Mouse (Mus musculus): ENCODE results near the gene Calhm5. TPM values are rescaled to one million over a fixed set of nuclear protein-coding genes. Genes with fewer than 3 reads are reported as not detected.
A peak's percentile ranks its signal among the peaks of the same experiment; 100 is the strongest.

The Calhm5 gene
- polyA plus RNA-seq (2015; fragmentation: Nextera tagmentation; extraction: Ambion mirVana): 0.02 and 0.05 TPM in 2 replicates

DNA sequence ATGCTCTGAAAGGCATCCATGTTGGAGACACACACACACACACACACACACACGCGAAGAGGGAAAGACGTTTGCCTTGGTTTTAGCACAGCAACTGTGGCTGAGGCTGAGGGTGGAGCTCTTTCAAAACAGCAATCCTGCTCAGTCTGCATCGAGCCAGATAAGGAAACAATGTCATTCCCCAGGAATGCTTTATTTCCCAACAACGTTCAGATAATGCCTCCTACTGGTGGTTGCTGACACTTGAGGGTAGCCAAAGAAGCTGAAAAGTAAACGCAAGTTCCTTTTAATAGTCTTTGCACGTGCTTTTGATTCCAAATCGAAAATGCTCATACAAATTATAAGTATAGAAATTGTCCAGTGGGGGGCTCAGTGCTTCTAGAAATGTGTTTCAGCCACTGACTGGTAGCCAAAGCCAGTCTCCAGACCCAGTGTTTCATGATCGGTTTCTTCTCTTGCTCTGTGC, at the start of gene Calhm5:
Calhm5 (minus strand) TSS at position 102 of the 466 bp plus-strand sequence.
- no peaks in the 10 kb centered on the region for H3K9me3 ChIP-seq (replicated peaks; ENCODE audit: control insufficient read depth, low read length)
- H3K9ac ChIP-seq (ENCODE audit: low read depth, low read length): no peak within 1 kb of the TSS
- peak within 1 kb of the TSS; percentile 22 for H3K4me2 ChIP-seq (ENCODE audit: low read depth, low read length)
- peak within 1 kb of the TSS; percentile 12; the same call in 1 of the 2 replicates for H3K4me3 ChIP-seq (ENCODE audit: low read depth, low read length)
- ATAC-seq (ENCODE audit: low read depth): no peak
- no peak within 1 kb of the TSS for H3K27ac ChIP-seq (ENCODE audit: low read length)
- no peaks in the 10 kb centered on the region for H3K27me3 ChIP-seq (ENCODE audit: control insufficient read depth, insufficient read depth, low read depth, low read length)
- 11% methylated on average over 9 of the region's 9 CpGs for WGBS (ENCODE audit: insufficient replicate concordance)
- no peaks in the 10 kb centered on the region for H3K36me3 ChIP-seq (ENCODE audit: control insufficient read depth, insufficient read depth)
- no peaks in the 10 kb centered on the region for H3K4me1 ChIP-seq (ENCODE audit: control insufficient read depth, low read depth, low read length)

DNA sequence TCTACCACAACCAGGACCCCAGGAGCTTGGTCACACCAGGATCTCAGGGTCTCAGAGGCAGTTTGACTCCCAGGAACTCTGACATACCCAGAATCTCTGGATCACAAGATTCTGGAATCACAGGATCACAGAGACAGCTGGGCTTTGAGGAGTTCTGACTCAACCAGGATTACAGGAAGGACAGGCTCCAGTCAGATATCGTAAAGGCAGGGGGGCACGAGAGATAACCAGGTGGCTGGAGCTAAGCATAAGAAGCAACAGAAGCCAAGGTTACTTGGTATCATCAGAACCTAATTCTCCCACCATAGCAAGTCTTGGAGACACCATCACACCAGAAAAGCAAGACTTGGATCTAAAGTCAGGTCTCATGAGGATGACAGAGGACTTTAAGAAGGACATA, 45.4 kb upstream of the Calhm5 start:
- no peak overlapping the region for H3K4me2 ChIP-seq (ENCODE audit: low read depth, low read length)
- no peaks in the 10 kb centered on the region for H3K27me3 ChIP-seq (ENCODE audit: control insufficient read depth, insufficient read depth, low read depth, low read length)
- no peak overlapping the region for H3K27ac ChIP-seq (ENCODE audit: low read length)
- no peak overlapping the region for H3K9ac ChIP-seq (ENCODE audit: low read depth, low read length)
- no peaks in the 10 kb centered on the region for H3K4me1 ChIP-seq (ENCODE audit: control insufficient read depth, low read depth, low read length)
- H3K4me3 ChIP-seq (ENCODE audit: low read depth, low read length): no peak overlapping the region
- no peak for ATAC-seq (ENCODE audit: low read depth)
- WGBS (ENCODE audit: insufficient replicate concordance): 47% methylated on average over 2 of the region's 2 CpGs
- H3K9me3 ChIP-seq (replicated peaks; ENCODE audit: control insufficient read depth, low read length): no peaks in the 10 kb centered on the region
- no peaks in the 10 kb centered on the region for H3K36me3 ChIP-seq (ENCODE audit: control insufficient read depth, insufficient read depth)

DNA sequence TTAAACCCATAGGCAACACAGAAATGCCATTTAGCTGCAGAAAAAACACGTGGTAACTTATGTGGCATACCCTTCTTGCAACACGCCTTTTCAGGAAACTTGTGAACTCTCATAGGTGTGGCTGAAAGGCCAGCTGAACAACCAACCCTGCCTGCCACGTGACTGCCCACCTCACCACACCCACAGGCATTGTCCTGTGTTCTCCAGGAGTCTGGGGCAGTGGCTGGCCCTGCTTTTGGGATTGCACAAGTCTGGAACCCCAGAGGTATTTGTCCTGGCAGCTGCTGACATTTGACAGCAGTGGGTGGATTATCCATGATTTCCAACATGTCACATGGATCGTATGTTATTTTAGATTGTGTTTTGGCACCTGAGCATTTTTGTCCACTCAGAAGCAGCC, 43.4 kb upstream of the Calhm5 start:
- ATAC-seq (ENCODE audit: low read depth): no peak
- Histone ChIP-seq H3K27ac (ENCODE audit: low read length) (no peak overlapping the region), H3K27me3 (ENCODE audit: control insufficient read depth, insufficient read depth, low read depth, low read length) (no peaks in the 10 kb centered on the region), H3K9ac (ENCODE audit: low read depth, low read length) (no peak overlapping the region), H3K4me3 (ENCODE audit: low read depth, low read length) (no peak overlapping the region), H3K4me1 (ENCODE audit: control insufficient read depth, low read depth, low read length) (no peaks in the 10 kb centered on the region), H3K9me3 (replicated peaks; ENCODE audit: control insufficient read depth, low read length) (no peaks in the 10 kb centered on the region), H3K36me3 (ENCODE audit: control insufficient read depth, insufficient read depth) (no peaks in the 10 kb centered on the region), H3K4me2 (ENCODE audit: low read depth, low read length) (no peak overlapping the region)
- WGBS (ENCODE audit: insufficient replicate concordance): 41% methylated on average over 4 of the region's 4 CpGs

DNA sequence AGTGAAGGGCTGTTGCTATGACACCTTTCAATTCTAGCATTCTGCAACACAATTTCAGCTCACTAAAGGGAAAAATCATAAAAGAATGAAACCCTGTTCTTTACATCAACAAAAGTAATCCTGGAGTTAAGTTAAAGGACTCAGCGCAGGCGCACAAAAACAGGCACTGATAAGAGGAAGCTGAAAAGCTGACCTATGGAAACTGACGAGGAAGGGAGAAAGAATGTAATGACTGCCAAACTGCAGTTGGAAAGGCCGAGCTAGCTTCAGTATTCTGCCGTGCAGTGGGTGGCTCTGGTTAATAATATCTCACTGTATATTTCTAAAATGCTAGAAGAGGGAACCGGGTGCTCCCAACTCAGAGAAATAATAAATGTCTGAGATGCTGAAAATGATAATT, 41.7 kb upstream of the Calhm5 start:
- H3K27me3 ChIP-seq (ENCODE audit: control insufficient read depth, insufficient read depth, low read depth, low read length): no peaks in the 10 kb centered on the region
- H3K9me3 ChIP-seq (replicated peaks; ENCODE audit: control insufficient read depth, low read length): no peaks in the 10 kb centered on the region
- no peak overlapping the region for H3K4me2 ChIP-seq (ENCODE audit: low read depth, low read length)
- no peak overlapping the region for H3K27ac ChIP-seq (ENCODE audit: low read length)
- H3K9ac ChIP-seq (ENCODE audit: low read depth, low read length): no peak overlapping the region
- H3K36me3 ChIP-seq (ENCODE audit: control insufficient read depth, insufficient read depth): no peaks in the 10 kb centered on the region
- no peak overlapping the region for H3K4me3 ChIP-seq (ENCODE audit: low read depth, low read length)
- H3K4me1 ChIP-seq (ENCODE audit: control insufficient read depth, low read depth, low read length): no peaks in the 10 kb centered on the region
- 44% methylated on average over 6 of the region's 6 CpGs for WGBS (ENCODE audit: insufficient replicate concordance)
- no peak for ATAC-seq (ENCODE audit: low read depth)

DNA sequence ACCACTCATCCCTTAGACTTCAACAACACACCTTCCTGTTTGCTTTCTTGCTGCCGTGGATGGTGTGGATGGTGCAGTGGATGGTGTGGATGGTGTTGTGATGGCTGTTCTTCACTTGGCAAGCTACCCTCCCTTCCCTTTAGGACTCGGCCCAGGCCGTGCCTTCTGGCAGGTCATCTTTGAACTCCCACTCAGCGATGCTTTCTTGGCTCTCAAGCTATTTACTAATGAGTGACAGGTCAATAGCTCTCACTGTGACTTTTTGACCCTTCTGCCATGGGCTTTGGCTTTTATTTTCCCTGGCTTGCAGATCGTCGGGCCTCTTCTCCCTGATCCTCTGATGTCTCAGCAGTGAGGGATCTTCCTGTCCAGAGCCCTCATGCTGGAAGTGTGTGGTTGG, 40.1 kb upstream of the Calhm5 start:
- Histone ChIP-seq H3K4me3 (ENCODE audit: low read depth, low read length) (no peak overlapping the region), H3K9ac (ENCODE audit: low read depth, low read length) (no peak overlapping the region), H3K4me1 (ENCODE audit: control insufficient read depth, low read depth, low read length) (no peaks in the 10 kb centered on the region), H3K27me3 (ENCODE audit: control insufficient read depth, insufficient read depth, low read depth, low read length) (no peaks in the 10 kb centered on the region), H3K4me2 (ENCODE audit: low read depth, low read length) (no peak overlapping the region), H3K36me3 (ENCODE audit: control insufficient read depth, insufficient read depth) (no peaks in the 10 kb centered on the region), H3K27ac (ENCODE audit: low read length) (no peak overlapping the region), H3K9me3 (replicated peaks; ENCODE audit: control insufficient read depth, low read length) (no peaks in the 10 kb centered on the region)
- WGBS (ENCODE audit: insufficient replicate concordance): 42% methylated on average over 6 of the region's 6 CpGs
- ATAC-seq (ENCODE audit: low read depth): no peak

DNA sequence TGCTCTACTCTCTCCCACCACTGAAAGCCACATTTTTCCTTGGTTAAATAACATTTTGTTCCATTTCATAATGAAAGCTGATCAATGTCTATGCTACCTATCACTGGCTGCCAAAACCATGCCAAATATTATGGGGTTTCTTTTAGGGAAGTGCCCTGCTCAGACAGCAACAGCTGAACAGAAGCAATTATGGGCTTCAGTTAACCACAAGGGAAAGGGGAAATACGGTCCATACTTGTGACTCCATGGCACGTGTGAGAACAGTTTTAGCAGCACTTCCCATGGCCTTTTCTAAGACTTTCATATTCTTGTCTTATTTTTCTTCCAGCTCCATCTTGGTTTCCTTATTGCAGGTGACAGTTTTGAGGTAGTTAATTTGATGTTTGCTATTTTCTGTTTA, 35.0 kb upstream of the Calhm5 start:
- 13% methylated on average over 2 of the region's 2 CpGs for WGBS (ENCODE audit: insufficient replicate concordance)
- Histone ChIP-seq H3K27ac (ENCODE audit: low read length) (no peak overlapping the region), H3K36me3 (ENCODE audit: control insufficient read depth, insufficient read depth) (no peaks in the 10 kb centered on the region), H3K4me3 (ENCODE audit: low read depth, low read length) (no peak overlapping the region), H3K4me2 (ENCODE audit: low read depth, low read length) (no peak overlapping the region), H3K9me3 (replicated peaks; ENCODE audit: control insufficient read depth, low read length) (no peaks in the 10 kb centered on the region), H3K4me1 (ENCODE audit: control insufficient read depth, low read depth, low read length) (no peaks in the 10 kb centered on the region; the same call in 1 of the 2 replicates), H3K9ac (ENCODE audit: low read depth, low read length) (no peak overlapping the region), H3K27me3 (ENCODE audit: control insufficient read depth, insufficient read depth, low read depth, low read length) (no peaks in the 10 kb centered on the region)
- ATAC-seq (ENCODE audit: low read depth): no peak

DNA sequence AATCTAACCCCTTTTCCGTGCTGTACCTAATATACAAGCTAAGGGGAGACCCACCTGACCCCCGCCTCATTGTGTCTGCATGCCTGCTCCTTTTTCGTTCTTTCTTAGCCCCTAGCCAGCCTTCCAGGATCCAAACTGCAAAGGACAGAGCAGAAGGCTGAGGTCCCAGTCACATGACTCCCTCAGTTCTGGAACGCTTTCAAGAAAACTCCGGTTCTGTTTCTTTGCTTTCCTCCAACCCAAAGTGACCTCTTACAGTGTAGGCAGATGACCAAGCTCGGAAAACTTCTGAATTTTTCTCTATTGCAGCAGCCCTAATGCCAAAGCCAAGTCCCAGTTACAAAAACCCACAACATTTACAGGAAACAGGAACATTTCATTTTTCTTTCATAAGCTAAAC, 32.1 kb upstream of the Calhm5 start:
- no peaks in the 10 kb centered on the region for H3K36me3 ChIP-seq (ENCODE audit: control insufficient read depth, insufficient read depth)
- no peak for ATAC-seq (ENCODE audit: low read depth)
- no peaks in the 10 kb centered on the region for H3K27me3 ChIP-seq (ENCODE audit: control insufficient read depth, insufficient read depth, low read depth, low read length)
- no peak overlapping the region for H3K27ac ChIP-seq (ENCODE audit: low read length)
- no peaks in the 10 kb centered on the region; the same call in 1 of the 2 replicates for H3K4me1 ChIP-seq (ENCODE audit: control insufficient read depth, low read depth, low read length)
- H3K4me3 ChIP-seq (ENCODE audit: low read depth, low read length): no peak overlapping the region
- no peak overlapping the region for H3K9ac ChIP-seq (ENCODE audit: low read depth, low read length)
- no peaks in the 10 kb centered on the region for H3K9me3 ChIP-seq (replicated peaks; ENCODE audit: control insufficient read depth, low read length)
- 57% methylated on average over 6 of the region's 6 CpGs for WGBS (ENCODE audit: insufficient replicate concordance)
- no peak overlapping the region for H3K4me2 ChIP-seq (ENCODE audit: low read depth, low read length)

DNA sequence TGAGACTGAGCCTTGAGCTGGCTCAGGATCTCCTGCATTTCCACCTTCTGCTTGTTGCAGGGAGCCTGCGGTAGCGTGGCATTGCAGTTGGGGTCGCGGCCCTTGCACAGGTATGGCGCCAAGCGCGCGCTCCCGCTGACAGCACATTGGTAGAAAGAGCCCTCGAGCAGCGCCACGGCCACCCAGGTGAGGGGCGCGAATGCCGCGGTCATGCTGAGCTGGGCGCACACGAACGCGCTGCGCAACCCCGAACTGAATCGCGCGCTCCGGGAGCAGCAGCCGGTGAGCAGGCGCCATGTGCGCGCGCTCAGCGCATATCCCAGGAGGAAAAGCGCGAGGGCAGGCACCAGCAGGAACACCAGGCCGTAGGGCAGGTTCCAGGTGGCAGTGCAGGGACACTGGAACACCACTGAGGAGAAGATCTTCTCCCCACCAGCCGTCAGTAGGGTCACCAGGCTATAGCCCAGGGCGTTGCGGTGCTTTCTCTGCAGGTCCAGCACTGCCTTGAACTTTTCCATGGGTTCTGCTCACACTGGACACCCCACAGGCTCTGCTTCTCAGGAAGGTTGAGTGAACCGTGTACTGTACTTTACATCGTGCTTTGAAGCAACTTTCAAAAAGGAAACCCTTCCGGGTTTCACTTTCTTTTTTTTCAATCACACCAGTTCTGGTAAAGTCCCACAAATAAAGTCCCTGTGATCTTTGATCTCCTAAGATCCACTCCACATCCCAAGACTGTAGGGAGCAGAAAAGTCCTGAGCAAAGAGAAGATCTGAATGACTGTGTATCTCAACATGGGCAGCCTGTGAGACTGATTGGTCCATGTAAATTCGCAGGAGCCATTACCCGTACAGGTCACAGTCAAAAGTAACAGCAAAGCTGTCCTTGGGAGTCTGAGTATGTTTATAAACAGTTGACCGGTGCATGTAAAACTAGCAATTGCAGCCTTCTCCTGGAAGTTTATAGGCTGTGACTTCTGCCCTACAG, 31.4 kb upstream of the Calhm5 start, which contains the start of gene Calhm6:
Calhm6 (minus strand) TSS at position 593 of the 987 bp plus-strand sequence.
- Histone ChIP-seq H3K4me1 (ENCODE audit: control insufficient read depth, low read depth, low read length) (no peaks in the 10 kb centered on the region; the same call in 1 of the 2 replicates), H3K9me3 (replicated peaks; ENCODE audit: control insufficient read depth, low read length) (no peaks in the 10 kb centered on the region), H3K27me3 (ENCODE audit: control insufficient read depth, insufficient read depth, low read depth, low read length) (no peaks in the 10 kb centered on the region), H3K9ac (ENCODE audit: low read depth, low read length) (peak within 1 kb of the TSS; percentile 20), H3K27ac (ENCODE audit: low read length) (no peak within 1 kb of the TSS), H3K4me2 (ENCODE audit: low read depth, low read length) (peak within 1 kb of the TSS; percentile 69), H3K36me3 (ENCODE audit: control insufficient read depth, insufficient read depth) (no peaks in the 10 kb centered on the region), H3K4me3 (ENCODE audit: low read depth, low read length) (peak within 1 kb of the TSS; percentile 57)
- 9% methylated on average over 44 of the region's 44 CpGs for WGBS (ENCODE audit: insufficient replicate concordance)
- 0 out of 2 replicates have a peak, but pooled peaks have one; percentile 21 for ATAC-seq (ENCODE audit: low read depth)

DNA sequence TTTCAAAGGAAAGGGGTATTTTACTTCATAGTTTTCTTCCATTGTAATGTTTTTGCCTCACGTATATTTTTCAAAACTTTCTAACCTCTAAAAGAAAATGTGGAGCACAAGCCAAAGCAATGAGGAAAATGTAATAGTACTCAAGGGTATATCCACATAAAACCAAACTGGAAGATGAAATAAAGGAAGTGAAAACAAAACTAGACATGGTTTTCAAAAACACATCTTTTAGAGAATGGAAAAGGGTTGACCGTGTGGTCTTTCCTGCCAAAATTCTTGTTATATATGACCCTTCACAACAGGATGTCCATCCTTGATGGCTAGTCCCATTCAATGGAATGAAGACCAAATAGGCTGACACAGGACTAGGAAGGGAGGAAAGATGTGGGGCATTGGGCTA, 22.1 kb upstream of the Calhm5 start:
- Histone ChIP-seq H3K27me3 (ENCODE audit: control insufficient read depth, insufficient read depth, low read depth, low read length) (no peaks in the 10 kb centered on the region), H3K4me3 (ENCODE audit: low read depth, low read length) (no peak overlapping the region), H3K4me2 (ENCODE audit: low read depth, low read length) (no peak overlapping the region), H3K9me3 (replicated peaks; ENCODE audit: control insufficient read depth, low read length) (no peaks in the 10 kb centered on the region), H3K27ac (ENCODE audit: low read length) (no peak overlapping the region), H3K9ac (ENCODE audit: low read depth, low read length) (no peak overlapping the region), H3K4me1 (ENCODE audit: control insufficient read depth, low read depth, low read length) (no peaks in the 10 kb centered on the region), H3K36me3 (ENCODE audit: control insufficient read depth, insufficient read depth) (no peaks in the 10 kb centered on the region)
- ATAC-seq (ENCODE audit: low read depth): no peak
- WGBS (ENCODE audit: insufficient replicate concordance): 65% methylated on average over 2 of the region's 2 CpGs
